Mouse (Mus musculus) CD4-positive naive resting alpha-beta T cell, adult 76 days (primary cell): ENCODE measurements around the gene Olfr1426. TPM values are rescaled to one million over a fixed set of nuclear protein-coding genes. Genes with fewer than 3 reads are reported as not detected.

Experiments used
- total RNA-seq: library from RNA; stranded (reverse); gene quantifications from one replicate; pipeline ENCODE4 v1.2.4, GENCODE M21; 2023

Olfr1426 gene
- total RNA-seq: not detected

DNA sequence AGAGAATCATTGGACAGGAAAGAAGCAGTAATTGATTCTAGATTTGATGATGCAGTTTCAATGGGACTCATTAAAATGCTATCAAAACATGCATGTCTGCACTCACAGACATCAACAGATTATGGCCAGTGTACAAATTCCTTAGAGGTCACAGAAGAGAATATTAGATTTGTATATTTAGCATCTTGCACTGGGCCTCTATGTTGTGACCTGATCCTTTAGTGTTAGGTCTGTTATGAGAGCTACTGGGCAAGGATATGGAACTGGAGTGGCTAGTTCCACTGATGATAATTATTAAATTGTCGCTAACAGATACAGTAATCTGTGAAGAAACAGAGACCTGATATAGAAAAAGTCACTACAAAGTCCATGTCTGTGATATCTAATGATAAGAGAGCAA is at the start of gene Olfr1426:
Gene Olfr1426 (minus strand): TSS at position 101 of the 400 bp plus-strand sequence.

DNA sequence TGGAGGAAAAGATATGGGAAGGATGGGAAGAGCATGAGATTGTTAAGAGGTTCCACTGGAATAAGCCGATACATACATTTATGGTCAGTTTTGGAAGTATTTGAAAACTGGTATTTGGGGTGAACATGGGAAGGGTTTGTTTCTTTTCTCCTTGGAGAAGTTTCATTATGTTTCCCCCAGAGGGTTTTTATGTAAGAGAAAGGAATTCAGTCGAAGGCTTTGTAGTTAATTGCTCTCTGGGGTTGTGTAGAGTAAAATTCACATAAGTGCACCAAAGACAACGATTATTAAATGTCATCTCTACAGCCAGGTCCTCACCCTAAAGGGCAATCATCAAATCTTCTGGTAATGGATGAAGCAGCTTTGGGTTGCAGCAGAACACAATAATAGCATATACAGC is 31.3 kb upstream of the Olfr1426 start, which contains the start of gene Olfr76:
Gene Olfr76 (minus strand): TSS at position 101 of the 400 bp plus-strand sequence.

DNA sequence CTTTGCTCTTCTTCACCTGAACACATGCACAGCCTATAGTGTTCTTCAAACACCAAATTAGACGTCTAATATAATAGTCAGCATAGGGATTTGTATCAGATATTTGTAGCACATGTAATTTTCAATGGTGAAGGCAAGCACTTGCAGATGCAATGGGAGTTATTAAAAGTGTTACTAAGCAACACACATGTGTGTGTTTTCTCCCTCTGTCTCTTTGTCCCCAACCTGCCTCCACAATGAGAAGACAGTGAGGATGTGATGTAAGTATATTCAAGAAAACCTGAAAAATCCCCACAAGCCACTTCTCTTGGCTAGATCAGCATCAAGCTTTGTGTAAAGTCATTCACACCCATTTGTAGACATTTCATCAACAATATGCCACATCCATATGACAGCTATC is 24.0 kb upstream of the Olfr1426 start, which contains the start of gene Olfr1428:
Gene Olfr1428 (minus strand): TSS at position 101 of the 400 bp plus-strand sequence.

GRCm38 (mm10) chr19:12103234-12103633 is 11.4 kb upstream of the Olfr1426 start, which contains the start of gene Olfr1427:
Gene Olfr1427 (minus strand): TSS chr19:12103334.

DNA sequence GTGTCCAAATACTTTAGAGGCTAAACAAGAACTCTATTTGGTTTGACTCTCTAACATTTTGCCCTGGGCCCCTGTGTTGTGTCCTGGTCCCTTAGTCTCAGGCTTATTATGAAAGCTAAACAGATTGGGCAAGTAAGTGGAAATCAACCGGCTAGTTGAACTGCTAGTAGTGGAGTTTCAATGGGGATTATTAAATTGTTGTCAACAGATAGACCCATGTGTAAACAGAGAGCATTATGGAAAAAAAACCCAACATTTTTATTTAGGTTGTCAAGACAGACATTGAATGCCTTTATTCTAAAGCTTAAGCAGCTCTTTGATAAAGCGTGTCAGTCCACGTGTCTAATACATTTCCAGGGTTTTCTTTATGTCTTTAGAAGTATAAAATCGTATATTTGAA is 14.2 kb downstream of the Olfr1426 start, which contains the start of gene Olfr1425:
Gene Olfr1425 (minus strand): TSS at position 101 of the 400 bp plus-strand sequence.

GRCm38 (mm10) chr19:12062582-12062981 is 29.2 kb downstream of the Olfr1426 start, which contains the start of gene Olfr1424:
Gene Olfr1424 (minus strand): TSS chr19:12062682.

DNA sequence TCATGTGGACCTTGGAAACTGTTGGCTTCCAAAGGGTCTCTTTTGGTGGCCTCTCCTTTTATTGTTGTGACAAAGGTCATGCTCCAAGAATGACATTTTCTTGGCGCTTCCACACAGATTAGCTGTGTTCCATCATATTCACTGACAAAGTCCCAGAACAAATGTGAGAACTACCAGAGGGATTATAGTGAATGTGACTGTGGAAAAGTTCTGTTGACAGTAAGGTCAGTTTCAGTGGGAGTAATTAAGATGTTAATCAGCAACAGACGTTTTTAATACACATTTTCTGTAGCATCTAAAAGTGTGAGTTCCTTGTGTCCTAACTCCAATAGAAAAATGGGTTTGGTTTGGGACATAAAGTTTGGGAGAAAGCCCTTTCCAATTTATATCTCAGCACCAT is 50.6 kb downstream of the Olfr1426 start, which contains the start of gene Olfr1423:
Gene Olfr1423 (minus strand): TSS at position 101 of the 400 bp plus-strand sequence.

Other genes starting within 250 kb of the Olfr1426 start
- not detected for gene Olfr1418, start 230.9 kb downstream of the Olfr1426 start, total RNA-seq
- not detected for gene Olfr1419, start 216.9 kb downstream of the Olfr1426 start, total RNA-seq
- not detected for gene Olfr1420, start 205.4 kb downstream of the Olfr1426 start, total RNA-seq
- gene Patl1, start 179.6 kb downstream of the Olfr1426 start, total RNA-seq: 53.3 TPM
- gene Osbp, start 126.1 kb downstream of the Olfr1426 start, total RNA-seq: 36.4 TPM
- not detected for gene Olfr1423, start 50.7 kb downstream of the Olfr1426 start, total RNA-seq
- not detected for gene Olfr1424, start 29.3 kb downstream of the Olfr1426 start, total RNA-seq
- not detected for gene Olfr1425, start 14.3 kb downstream of the Olfr1426 start, total RNA-seq
- gene Olfr1427, start 11.3 kb upstream of the Olfr1426 start, total RNA-seq: not detected
- gene Olfr1428, start 23.9 kb upstream of the Olfr1426 start, total RNA-seq: not detected
- not detected for gene Olfr76, start 31.2 kb upstream of the Olfr1426 start, total RNA-seq
- gene Olfr1555-ps1, start 78.1 kb upstream of the Olfr1426 start, total RNA-seq: not detected
- not detected for gene Olfr1431, start 108.6 kb upstream of the Olfr1426 start, total RNA-seq
- not detected for gene Olfr1432, start 140.6 kb upstream of the Olfr1426 start, total RNA-seq
- not detected for gene Olfr262, start 149.6 kb upstream of the Olfr1426 start, total RNA-seq
- not detected for gene Olfr235, start 169.0 kb upstream of the Olfr1426 start, total RNA-seq
- not detected for gene Olfr1434, start 187.8 kb upstream of the Olfr1426 start, total RNA-seq
- not detected for gene Olfr1436, start 207.1 kb upstream of the Olfr1426 start, total RNA-seq
- gene Olfr1437, start 233.1 kb upstream of the Olfr1426 start, total RNA-seq: not detected
- gene Olfr1438-ps1, start 243.9 kb upstream of the Olfr1426 start, total RNA-seq: not detected